Mouse (Mus musculus) limb, embryonic 12.5 days (tissue): ENCODE results near the gene Oxsr1. TPM values are rescaled to one million over a fixed set of nuclear protein-coding genes. Genes with fewer than 3 reads are reported as not detected.
A peak's percentile ranks its signal among the peaks of the same experiment; 100 is the strongest.

Experiments used
- ATAC-seq: fragments of 200-750 bp; cut with Nextera tagmentation; 2 replicates; pipeline ENCODE4 v1.8.0; 2017; ENCODE audit warnings: low read depth, moderate TSS enrichment; ENCODE audit not compliant: insufficient number of reproducible peaks, insufficient read depth, low FRiP score, low TSS enrichment
- H3K27ac ChIP-seq: fragments of 300-500 bp; sonication (generic); 2 replicates; pipeline ENCODE4 v1.5.1; 2016; ENCODE audit warnings: mild to moderate bottlenecking, moderate library complexity
- H3K27me3 ChIP-seq: fragments of 300-500 bp; sonication (generic); 2 replicates; pipeline ENCODE4 v1.6.1; 2016; ENCODE audit warnings: mild to moderate bottlenecking, moderate library complexity
- H3K36me3 ChIP-seq: fragments of 300-500 bp; sonication (generic); 2 replicates; pipeline ENCODE4 v1.6.1; 2016; ENCODE audit warnings: mild to moderate bottlenecking, moderate library complexity
- H3K4me1 ChIP-seq: fragments of 300-500 bp; sonication (generic); replicated peaks from 2 replicates; pipeline ENCODE4 v1.6.1; 2016
- H3K4me2 ChIP-seq: fragments of 300-500 bp; sonication (generic); 2 replicates; pipeline ENCODE4 v1.6.1; 2016; ENCODE audit warnings: mild to moderate bottlenecking, moderate library complexity
- H3K4me3 ChIP-seq: fragments of 300-500 bp; sonication (generic); replicated peaks from 2 replicates; pipeline ENCODE4 v1.5.1; 2016; ENCODE audit warnings: mild to moderate bottlenecking
- H3K9ac ChIP-seq: fragments of 300-500 bp; sonication (generic); replicated peaks from 2 replicates; pipeline ENCODE4 v1.6.1; 2016; ENCODE audit warnings: mild to moderate bottlenecking, moderate library complexity
- H3K9me3 ChIP-seq: fragments of 300-500 bp; sonication (generic); 2 replicates; pipeline ENCODE4 v1.6.1; 2016; ENCODE audit warnings: mild to moderate bottlenecking, moderate library complexity
- WGBS: fragments of 180-500 bp; shearing (Covaris S2); methylation state at CpG from one replicate; pipeline ENCODE4 v1.1.7; 2016; 5-methylcytosine and 5-hydroxymethylcytosine counted together
- polyA plus RNA-seq: library from polyadenylated mRNA; unstranded; fragments of >200 nt; fragmentation: Nextera tagmentation; extraction: Ambion mirVana; gene quantifications from 2 replicates; pipeline ENCODE4 v1.2.1, GENCODE M21; 2016

The Oxsr1 gene
- polyA plus RNA-seq, 1 experiment from 2014 or later, result 17.0 TPM

DNA sequence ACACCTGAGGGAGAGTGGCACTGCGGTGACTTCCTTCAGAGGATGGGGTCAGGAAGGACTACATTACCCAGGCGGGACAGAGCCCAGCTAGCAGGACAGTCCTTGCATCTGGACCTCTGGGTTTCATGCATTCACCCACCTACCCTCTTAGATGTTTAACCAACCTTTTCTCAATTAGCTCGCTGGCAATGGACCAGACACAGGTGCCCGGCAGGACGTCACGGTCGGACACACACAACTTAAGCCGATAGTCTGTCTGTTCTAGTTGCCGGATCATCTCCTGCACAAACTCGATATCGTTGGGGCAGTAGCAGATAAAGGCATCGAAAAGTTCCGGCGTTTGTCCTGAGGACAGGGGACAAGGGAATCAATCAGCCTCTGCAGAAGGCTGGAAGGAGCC, 15.6 kb upstream of the Oxsr1 start:
- WGBS, result 90% methylated on average over 14 of the region's 14 CpGs
- no peak overlapping the region for H3K27ac ChIP-seq
- no peaks in the 10 kb centered on the region for H3K9me3 ChIP-seq
- no peak for ATAC-seq
- peaks cover 14% of the 10 kb centered on the region for H3K4me1 ChIP-seq
- H3K4me2 ChIP-seq, result no peak overlapping the region
- H3K36me3 ChIP-seq, result no peaks in the 10 kb centered on the region; the same call in 1 of the 2 replicates
- H3K27me3 ChIP-seq, result peaks cover 4% of the 10 kb centered on the region; the same call in 1 of the 2 replicates
- no peak overlapping the region for H3K4me3 ChIP-seq
- no peak overlapping the region for H3K9ac ChIP-seq

DNA sequence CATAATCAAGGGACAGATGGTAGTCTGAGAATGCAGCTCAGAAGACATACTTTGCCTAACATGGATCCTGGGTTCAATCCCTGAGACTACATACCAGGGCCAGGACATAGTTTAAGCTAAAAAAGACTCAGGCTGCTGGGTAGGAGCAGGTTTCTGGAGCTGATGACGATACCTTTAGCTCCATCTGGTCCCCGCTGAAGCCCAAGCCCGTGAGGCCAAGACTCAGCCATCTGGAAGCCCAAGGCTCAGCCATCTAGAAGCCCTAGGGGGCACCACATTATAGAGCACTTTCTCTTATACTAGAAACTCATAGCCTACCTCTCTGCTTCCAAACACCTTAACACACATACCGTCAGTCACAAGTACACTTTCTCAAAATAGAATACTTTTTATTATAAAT, 13.3 kb upstream of the Oxsr1 start:
- H3K27me3 ChIP-seq, result peaks cover 4% of the 10 kb centered on the region; the same call in 1 of the 2 replicates
- H3K4me3 ChIP-seq, result no peak overlapping the region
- no peak overlapping the region for H3K27ac ChIP-seq
- no peak overlapping the region for H3K4me2 ChIP-seq
- WGBS, result 81% methylated on average over 4 of the region's 4 CpGs
- H3K9ac ChIP-seq, result no peak overlapping the region
- no peak for ATAC-seq
- H3K9me3 ChIP-seq, result no peaks in the 10 kb centered on the region
- H3K4me1 ChIP-seq, result peaks cover 6% of the 10 kb centered on the region; the same call in 1 of the 2 replicates
- H3K36me3 ChIP-seq, result no peaks in the 10 kb centered on the region

- H3K27me3 ChIP-seq, result peaks cover 4% of the 10 kb centered on the region; the same call in 1 of the 2 replicates
- H3K27ac ChIP-seq, result no peak overlapping the region
- H3K9ac ChIP-seq, result no peak overlapping the region
- H3K9me3 ChIP-seq, result no peaks in the 10 kb centered on the region
- ATAC-seq, result no peak
- no peaks in the 10 kb centered on the region; the same call in 1 of the 2 replicates for H3K4me1 ChIP-seq
- WGBS, result 81% methylated on average over 2 of the region's 2 CpGs
- no peak overlapping the region for H3K4me2 ChIP-seq
- H3K4me3 ChIP-seq, result no peak overlapping the region
- H3K36me3 ChIP-seq, result no peaks in the 10 kb centered on the region
Measured at GRCm38 (mm10) chr9:119334834-119335233, 12.6 kb upstream of the Oxsr1 start.

DNA sequence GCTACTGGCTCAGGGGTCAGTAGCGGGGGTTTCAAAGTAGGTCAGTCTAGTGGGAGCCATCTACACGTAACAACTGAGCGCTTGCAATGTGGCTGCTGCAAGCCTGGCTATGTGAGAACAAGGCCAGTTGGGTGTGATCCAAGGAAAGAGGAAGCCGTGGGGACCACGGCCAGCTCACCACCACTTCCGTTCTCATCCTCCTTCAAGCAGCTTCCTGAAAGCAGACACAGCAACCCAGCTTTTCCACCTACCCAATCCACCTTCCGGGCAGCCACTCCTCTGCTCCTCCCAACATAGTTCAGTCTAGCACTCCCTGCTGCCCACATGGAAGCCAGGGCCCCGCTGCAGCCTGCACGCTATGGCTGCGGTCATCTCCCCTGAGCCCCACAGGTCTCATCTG, 12.1 kb upstream of the Oxsr1 start:
- WGBS, result 61% methylated on average over 10 of the region's 10 CpGs
- no peak for ATAC-seq
- Histone ChIP-seq H3K27ac (no peak overlapping the region), H3K4me2 (no peak overlapping the region), H3K4me3 (no peak overlapping the region), H3K9ac (no peak overlapping the region), H3K36me3 (no peaks in the 10 kb centered on the region), H3K4me1 (no peaks in the 10 kb centered on the region; the same call in 1 of the 2 replicates), H3K27me3 (peaks cover 4% of the 10 kb centered on the region; the same call in 1 of the 2 replicates), H3K9me3 (no peaks in the 10 kb centered on the region)

- no peak overlapping the region for H3K4me3 ChIP-seq
- H3K36me3 ChIP-seq, result no peaks in the 10 kb centered on the region
- no peaks in the 10 kb centered on the region for H3K27me3 ChIP-seq
- no peak overlapping the region for H3K4me2 ChIP-seq
- ATAC-seq, result no peak
- no peak overlapping the region for H3K27ac ChIP-seq
- no peak overlapping the region for H3K9ac ChIP-seq
- no peaks in the 10 kb centered on the region for H3K9me3 ChIP-seq
- H3K4me1 ChIP-seq, result no peaks in the 10 kb centered on the region
- WGBS, result 91% methylated on average over 15 of the region's 15 CpGs
Measured at GRCm38 (mm10) chr9:119330186-119330963, 8.1 kb upstream of the Oxsr1 start.

- Histone ChIP-seq H3K4me1 (no peaks in the 10 kb centered on the region; the same call in 1 of the 2 replicates), H3K4me2 (no peak overlapping the region), H3K4me3 (no peak overlapping the region), H3K9ac (no peak overlapping the region), H3K36me3 (no peaks in the 10 kb centered on the region), H3K27ac (no peak overlapping the region), H3K27me3 (no peaks in the 10 kb centered on the region), H3K9me3 (no peaks in the 10 kb centered on the region)
- WGBS, result 79% methylated on average over 3 of the region's 3 CpGs
- no peak for ATAC-seq
Measured at GRCm38 (mm10) chr9:119328488-119328887, 6.3 kb upstream of the Oxsr1 start.

DNA sequence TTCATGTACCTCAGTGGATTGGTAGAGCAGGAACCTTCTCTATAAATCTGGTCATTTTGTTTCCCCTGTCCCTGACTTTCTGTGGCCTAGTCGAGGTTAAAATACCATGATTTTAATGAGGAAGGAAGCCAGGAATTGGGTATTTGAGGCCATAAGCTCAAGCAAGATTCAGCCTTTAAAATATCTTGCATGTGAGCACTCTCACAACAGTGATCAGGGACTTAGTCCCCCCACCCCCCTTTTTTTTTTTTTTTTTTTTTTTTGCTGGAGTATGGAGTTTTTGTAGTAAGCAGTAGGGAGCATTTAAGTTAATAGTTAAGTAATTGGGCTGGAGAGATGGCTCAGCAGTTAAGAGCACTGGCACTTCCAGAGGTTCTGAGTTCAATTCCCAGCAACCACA, 1.9 kb upstream of the Oxsr1 start:
- H3K36me3 ChIP-seq, result no peaks in the 10 kb centered on the region
- H3K9ac ChIP-seq, result no peak overlapping the region
- no peaks in the 10 kb centered on the region for H3K9me3 ChIP-seq
- H3K4me1 ChIP-seq, result peaks cover 16% of the 10 kb centered on the region
- no peak overlapping the region for H3K4me2 ChIP-seq
- H3K27ac ChIP-seq, result no peak overlapping the region
- no peak overlapping the region for H3K4me3 ChIP-seq
- ATAC-seq, result no peak
- H3K27me3 ChIP-seq, result no peaks in the 10 kb centered on the region
- WGBS, result 77% methylated on average over 1 of the region's 1 CpGs

GRCm38 (mm10) chr9:119323260-119323645, 1.0 kb upstream of the Oxsr1 start:
- ATAC-seq, result no peak

DNA sequence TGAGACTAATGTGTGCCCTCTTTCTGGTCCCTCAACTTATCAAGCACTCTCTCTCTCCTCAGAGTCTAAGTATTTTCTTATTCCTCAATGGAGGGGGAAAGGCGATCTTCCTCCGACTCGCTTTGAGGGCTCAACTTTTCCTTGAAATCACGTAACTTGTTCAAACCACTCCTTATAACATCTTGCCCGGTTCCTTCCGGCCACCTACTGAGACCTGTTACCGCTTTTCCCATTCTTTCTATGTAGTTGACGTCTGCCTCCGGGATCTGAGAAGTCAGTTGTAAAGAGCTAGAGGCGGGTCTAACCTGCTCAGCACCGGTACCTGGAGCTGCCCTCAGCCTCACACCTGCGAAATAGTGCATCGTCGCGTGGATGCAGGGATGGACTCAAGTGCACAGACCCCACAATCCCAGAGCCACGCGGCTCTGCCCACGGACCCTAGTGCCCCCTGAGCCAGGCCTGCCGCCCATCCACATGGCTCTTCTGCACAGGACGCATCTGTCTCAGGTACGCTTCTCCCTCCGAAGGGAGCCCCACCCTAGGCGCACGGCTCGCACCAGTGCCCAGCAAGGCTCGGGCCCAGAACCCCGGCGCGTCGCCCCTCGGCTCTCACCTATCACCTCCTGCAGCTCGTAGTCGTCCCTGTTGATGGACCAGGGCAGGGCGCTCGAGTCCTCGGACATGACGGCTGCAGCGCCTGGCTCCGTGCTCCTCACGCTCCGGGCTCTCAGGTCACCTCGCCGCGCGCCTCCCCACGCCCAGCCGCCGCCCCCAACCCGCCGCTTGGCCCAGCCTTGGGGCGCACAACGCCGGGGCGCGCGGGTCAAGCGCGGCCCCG, 616 bp downstream of the Oxsr1 start:
- peak overlapping the region; percentile 88 for H3K4me3 ChIP-seq
- no peaks in the 10 kb centered on the region for H3K27me3 ChIP-seq
- H3K27ac ChIP-seq, result peak overlapping the region; percentile 84
- peak overlapping the region; percentile 92 for H3K4me2 ChIP-seq
- ATAC-seq, result peak; percentile 57
- WGBS, result under 1% methylated on average over 59 of the region's 59 CpGs
- H3K36me3 ChIP-seq, result peaks cover 5% of the 10 kb centered on the region; the same call in 1 of the 2 replicates
- no peaks in the 10 kb centered on the region for H3K9me3 ChIP-seq
- peak overlapping the region; percentile 77 for H3K9ac ChIP-seq
- H3K4me1 ChIP-seq, result peaks cover 16% of the 10 kb centered on the region

More at GRCm38 (mm10) chr9:119323260-119323645, 1.0 kb upstream of the Oxsr1 start:
- H3K36me3 ChIP-seq, result peaks cover 3% of the 10 kb centered on the region; the same call in 1 of the 2 replicates
- WGBS, result 11% methylated on average over 9 of the region's 9 CpGs
- H3K9me3 ChIP-seq, result no peaks in the 10 kb centered on the region
- H3K9ac ChIP-seq, result peak overlapping the region; percentile 77
- peak overlapping the region; percentile 92 for H3K4me2 ChIP-seq
- peak overlapping the region; percentile 88 for H3K4me3 ChIP-seq
- peak overlapping the region; percentile 84 for H3K27ac ChIP-seq
- H3K27me3 ChIP-seq, result no peaks in the 10 kb centered on the region
- H3K4me1 ChIP-seq, result peaks cover 16% of the 10 kb centered on the region

GRCm38 (mm10) chr9:119320946-119321345, 1.3 kb downstream of the Oxsr1 start:
- H3K27me3 ChIP-seq, result no peaks in the 10 kb centered on the region
- H3K9ac ChIP-seq, result peak overlapping the region; percentile 77; the same call in 1 of the 2 replicates
- WGBS, result 19% methylated on average over 7 of the region's 7 CpGs

GRCm38 (mm10) chr9:119320446-119320845, 1.8 kb downstream of the Oxsr1 start:
- ATAC-seq, result no peak
- Histone ChIP-seq H3K9ac (no peak overlapping the region), H3K27me3 (no peaks in the 10 kb centered on the region), H3K4me3 (peak overlapping the region; percentile 88; the same call in 1 of the 2 replicates), H3K4me2 (peak overlapping the region; percentile 92), H3K4me1 (peaks cover 16% of the 10 kb centered on the region), H3K9me3 (no peaks in the 10 kb centered on the region), H3K27ac (no peak overlapping the region), H3K36me3 (peaks cover 5% of the 10 kb centered on the region; the same call in 1 of the 2 replicates)
- 77% methylated on average over 7 of the region's 7 CpGs for WGBS

More at GRCm38 (mm10) chr9:119320946-119321345, 1.3 kb downstream of the Oxsr1 start:
- Histone ChIP-seq H3K9me3 (no peaks in the 10 kb centered on the region), H3K36me3 (peaks cover 5% of the 10 kb centered on the region; the same call in 1 of the 2 replicates), H3K4me3 (peak overlapping the region; percentile 88), H3K4me2 (peak overlapping the region; percentile 92), H3K4me1 (peaks cover 16% of the 10 kb centered on the region), H3K27ac (no peak overlapping the region)
- ATAC-seq, result no peak
